Mouse (Mus musculus): ENCODE results near the gene Rps15.

The Rps15 gene

DNA sequence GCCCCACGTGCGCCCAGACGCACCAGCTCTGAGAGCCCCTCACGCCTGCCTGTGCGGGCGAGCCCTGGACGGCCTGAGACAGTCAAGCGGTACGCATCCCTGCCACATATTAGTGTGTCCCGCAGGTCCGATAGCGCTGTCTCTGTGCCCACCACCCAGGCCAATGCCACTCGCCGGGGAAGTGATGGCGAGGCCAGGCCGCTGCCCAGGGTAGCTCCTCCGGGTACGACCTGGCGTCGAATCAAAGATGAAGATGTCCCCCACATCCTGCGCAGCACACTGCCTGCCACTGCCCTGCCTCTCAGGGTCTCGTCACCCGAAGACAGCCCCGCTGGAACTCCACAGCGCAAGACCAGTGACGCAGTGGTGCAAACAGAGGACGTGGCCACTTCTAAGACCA lies 23.1 kb downstream of the Rps15 start:
- DNase-seq (ENCODE audit: low spot score), result no peak

DNA sequence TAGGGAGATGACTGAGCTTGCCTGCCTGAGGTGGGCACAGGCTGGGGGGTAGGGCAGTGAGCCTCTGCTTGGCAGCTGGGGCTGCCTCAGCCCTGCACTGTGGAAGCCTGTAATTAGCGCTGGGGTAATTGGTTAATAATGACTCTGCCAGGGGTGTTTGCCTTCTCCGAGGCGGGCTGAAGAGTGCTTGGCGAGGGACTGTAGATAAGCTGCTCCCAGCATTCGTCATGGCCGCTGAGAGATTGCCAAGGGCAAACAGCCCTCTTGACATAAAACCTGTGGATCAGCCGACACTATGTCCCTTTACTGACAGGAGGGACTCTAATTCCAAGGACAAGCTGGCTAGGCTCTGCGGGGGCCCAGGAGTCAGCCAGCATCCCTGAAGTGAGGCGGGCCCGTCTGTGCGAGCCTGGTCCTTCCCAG lies 24.1 kb downstream of the Rps15 start:
- no peak for DNase-seq (ENCODE audit: low spot score)

DNA sequence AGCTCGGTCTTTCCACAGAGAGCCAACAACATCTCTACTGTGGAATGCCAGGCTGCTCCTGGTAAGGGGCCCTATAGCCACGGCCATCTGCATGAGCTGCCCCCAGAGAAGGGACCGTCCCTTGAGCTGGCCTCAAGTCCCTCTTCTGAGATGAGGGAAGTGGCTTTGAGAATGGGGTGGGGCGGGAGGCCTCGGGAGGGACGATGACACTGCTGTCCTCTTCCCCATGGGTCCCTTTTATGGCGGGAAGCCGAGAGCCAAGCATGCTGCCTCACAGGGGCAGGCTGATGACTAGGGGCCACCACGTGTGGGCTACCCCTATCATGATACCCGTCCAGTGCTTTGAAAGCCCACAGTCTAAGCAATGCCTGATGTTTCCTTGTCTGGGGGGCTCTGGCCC lies 24.8 kb downstream of the Rps15 start:
- DNase-seq (ENCODE audit: low spot score), result no peak

DNA sequence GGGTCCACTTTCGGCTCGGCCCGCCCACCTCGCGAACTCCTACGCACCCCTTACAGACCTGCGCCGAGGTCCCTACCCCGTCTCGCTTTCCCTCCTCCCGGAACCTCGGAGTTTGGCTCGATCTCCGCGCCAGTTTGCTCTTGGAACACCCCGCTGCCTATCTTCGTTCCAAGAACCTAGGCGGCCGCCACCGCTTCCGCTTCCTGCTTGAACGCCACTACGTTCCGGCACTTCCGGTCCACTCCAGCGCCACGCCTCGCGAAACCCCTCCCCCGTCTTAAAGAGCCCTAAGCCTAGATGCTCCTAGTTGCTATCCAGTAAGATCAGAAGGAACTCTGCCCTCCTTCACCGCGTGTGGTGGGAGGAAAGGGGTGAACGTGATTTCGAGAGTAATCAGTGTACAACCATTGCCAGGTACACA lies 28.1 kb downstream of the Rps15 start, which contains the start of gene 2310011J03Rik:
Gene 2310011J03Rik (minus strand): TSS at position 198 of the 421 bp plus-strand sequence.
- peak; percentile 96 for DNase-seq (ENCODE audit: low spot score)

- DNase-seq (ENCODE audit: low spot score), result no peak
Observed at GRCm38 (mm10) chr10:80321014-80321669, 28.9 kb downstream of the Rps15 start.

DNA sequence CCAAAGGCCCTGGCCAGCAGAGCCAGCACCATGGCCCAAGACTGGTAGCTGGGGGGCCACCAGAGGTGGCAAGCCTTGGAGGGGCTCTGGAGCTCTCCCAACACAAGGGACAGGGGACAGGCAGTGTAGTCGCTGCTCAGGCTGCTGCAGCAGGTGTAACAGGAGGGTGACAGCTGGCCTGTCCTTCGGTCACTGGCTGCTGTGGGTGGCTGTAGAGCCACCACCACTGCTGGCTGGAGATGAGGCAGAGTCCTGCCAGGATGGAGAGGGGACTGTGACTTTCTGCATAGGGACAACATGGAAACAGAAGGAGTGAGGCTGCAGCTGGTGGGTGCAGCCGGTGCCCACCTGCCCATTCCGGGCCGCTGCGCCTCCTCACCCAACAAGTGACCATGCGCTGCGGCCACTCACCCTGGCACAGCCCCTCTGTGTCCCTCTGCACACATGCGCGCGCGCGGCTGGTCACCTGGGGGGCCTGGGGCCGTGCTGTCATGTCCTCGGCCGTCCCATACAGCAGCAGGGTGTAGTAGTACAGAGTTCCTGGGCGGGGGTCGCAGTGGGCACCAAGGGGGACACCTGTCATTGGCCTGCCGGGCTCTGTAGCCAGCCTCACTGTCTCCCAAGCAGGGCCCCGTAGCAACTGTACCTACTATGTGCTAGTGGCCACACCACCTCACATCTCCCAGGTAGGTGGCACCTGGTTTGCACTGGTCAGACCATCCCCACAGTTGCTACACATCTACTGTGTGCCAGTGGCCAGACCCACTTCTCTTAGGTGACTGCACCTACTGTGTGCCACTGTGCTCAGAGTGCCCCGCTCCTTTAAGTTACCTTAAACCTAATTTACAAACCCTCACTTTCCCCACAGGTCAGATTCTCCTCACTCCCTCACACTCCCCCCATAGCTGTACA lies 29.7 kb downstream of the Rps15 start:
- no peak for DNase-seq (ENCODE audit: low spot score)

DNA sequence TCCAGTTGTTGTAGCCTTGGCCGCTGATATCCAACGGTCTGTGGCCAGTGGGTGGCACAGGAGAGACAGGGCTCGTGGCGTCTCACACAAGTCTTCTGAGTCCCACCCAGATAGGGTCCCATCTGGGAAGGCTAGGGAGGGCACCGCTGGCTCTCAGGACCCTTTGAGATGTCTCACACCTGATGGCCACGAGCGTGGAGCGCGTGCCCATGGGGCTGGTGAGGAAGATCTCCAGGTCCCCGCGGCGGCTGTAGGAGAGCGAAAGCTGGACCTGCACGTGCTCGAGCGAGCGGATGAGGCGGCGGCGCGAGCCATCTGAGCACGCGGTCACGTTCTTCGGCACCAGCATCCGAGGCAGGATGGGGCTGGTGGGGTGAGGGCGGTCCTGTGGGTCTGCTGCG lies 30.6 kb downstream of the Rps15 start:
- DNase-seq (ENCODE audit: low spot score), result peak; percentile 60

GRCm38 (mm10) chr10:80323261-80324119 lies 31.2 kb downstream of the Rps15 start:
- DNase-seq (ENCODE audit: low spot score), result peak; percentile 46

- DNase-seq (ENCODE audit: low spot score), result no peak
Observed at GRCm38 (mm10) chr10:80324120-80325037, 32.1 kb downstream of the Rps15 start.

DNA sequence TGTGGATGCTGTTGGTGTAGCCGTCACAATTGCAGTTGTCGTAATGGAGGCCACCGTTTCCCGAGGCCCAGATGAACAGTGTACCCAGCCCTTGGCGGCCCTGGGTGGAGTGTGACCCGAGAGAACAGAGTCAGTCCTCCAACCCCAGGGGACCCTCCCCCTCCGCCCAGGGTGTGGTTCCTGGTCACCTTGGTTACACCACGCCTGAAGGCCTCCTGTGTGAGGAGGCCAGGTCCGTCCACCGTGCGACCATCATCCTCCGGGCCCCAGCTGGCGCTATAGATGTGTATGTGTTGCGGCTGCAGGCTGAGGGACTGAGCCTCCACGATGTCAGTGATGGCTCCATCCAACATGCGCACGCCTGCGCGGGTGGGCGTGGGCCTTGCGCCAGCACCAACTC lies 32.8 kb downstream of the Rps15 start:
- no peak for DNase-seq (ENCODE audit: low spot score)

DNA sequence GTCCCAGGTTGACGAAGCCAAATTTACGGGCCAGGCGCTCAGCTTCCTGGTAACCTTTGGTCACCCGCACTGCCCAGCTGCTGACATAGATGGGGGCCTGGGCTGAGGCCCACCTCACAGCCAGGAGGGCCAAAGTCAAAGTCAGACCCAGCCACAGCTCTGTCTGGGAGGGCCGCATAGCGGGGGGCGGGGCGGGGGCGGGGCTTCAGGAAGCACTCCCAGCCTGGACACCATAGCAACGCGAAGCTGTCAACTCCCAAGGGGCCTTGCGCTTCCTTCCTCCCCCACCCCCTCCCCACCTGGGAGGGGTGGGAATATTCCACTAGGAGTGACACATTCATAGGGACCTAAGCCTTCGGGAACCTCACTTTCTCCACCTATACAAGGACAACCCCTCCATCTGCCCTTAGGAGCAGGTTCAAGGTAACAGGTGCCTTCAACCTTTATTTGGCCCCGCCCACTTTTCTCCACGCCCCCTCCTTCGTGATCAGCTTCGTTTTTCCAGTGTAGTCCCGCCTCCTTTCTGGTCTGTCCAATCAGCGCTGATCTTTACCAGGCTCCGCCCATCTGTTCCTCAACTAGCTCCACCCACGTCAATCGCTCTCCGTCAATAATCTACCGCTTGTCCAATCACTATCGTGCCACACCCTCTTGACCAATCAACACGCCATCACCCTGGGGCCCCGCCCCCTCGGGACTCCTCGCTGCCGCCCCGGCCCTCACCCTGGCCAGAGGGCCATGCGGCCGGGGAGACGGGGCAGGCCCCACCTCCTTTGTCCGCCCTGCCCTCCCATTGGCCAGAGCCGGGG lies 37.2 kb downstream of the Rps15 start, which contains the start of the genes Pcsk4 and Reep6:
Gene Pcsk4 (minus strand): TSS at position 226 of the 809 bp plus-strand sequence.
Gene Reep6 (plus strand): TSS at position 681 of the 809 bp plus-strand sequence.
- peak; percentile 96 for DNase-seq (ENCODE audit: low spot score)

- no peak for DNase-seq (ENCODE audit: low spot score)
Observed at GRCm38 (mm10) chr10:80330084-80330483, 37.8 kb downstream of the Rps15 start.

DNA sequence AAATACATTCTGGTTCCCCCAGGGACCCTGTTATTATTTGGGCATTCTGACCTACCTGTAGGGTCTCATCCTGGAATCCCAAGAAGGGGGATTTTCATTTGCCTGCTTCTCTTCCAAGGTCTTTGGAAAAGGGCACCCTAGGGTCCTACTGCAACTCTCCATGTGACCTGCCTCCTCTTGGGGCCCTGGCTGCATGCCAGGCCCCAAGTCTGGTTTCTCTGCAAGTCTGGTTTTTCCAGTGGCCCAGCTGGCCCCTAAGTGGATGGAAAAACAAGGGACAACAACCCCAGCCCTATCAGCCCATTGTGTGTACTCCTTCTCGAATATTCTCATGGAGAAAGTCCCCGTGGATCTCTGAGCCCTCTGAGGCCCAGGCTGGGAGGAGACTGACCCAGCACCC lies 38.6 kb downstream of the Rps15 start:
- DNase-seq (ENCODE audit: low spot score), result no peak

DNA sequence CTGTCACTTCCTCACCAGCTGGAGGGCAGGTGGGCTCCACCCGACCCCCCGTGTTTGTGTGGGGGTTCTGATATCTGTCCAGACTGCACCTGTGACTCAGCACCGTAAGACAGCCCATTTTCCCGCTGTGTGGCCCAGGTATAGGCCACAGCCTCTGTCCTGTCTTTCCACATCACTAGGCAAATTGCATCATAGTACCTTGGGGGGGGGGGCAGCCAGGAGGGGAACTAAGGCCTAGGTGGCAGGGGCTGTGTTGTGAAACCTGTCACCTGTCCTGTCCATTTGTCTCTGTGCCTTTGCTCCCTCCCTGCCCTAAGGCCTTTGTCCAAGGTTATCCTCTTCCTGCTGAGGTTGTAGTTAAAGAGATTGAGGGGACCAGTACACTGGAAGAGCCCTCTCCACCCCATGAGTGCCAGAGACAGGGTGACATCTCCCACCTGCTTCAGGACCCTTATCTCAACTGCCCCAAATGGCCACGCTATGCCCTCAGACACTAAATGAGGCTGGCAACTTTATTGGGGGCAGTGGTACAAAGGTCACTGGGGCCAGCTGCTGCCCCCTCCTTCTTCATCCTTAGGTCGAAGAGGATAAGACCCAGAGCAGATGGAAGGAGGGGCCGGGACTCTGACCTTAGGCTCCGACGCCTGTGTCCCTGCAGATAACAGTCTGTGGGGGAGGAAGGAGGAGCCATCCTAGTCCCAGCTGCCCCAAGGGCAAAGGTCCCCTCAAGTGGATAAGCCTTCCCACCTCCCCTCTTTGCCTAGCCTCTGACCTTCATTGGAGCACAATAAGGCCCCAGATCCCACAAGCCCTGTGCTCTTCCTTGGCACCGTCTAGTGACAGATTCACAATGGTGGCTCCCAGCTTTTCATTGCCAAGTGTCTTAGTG lies 39.6 kb downstream of the Rps15 start:
- no peak for DNase-seq (ENCODE audit: low spot score)

DNA sequence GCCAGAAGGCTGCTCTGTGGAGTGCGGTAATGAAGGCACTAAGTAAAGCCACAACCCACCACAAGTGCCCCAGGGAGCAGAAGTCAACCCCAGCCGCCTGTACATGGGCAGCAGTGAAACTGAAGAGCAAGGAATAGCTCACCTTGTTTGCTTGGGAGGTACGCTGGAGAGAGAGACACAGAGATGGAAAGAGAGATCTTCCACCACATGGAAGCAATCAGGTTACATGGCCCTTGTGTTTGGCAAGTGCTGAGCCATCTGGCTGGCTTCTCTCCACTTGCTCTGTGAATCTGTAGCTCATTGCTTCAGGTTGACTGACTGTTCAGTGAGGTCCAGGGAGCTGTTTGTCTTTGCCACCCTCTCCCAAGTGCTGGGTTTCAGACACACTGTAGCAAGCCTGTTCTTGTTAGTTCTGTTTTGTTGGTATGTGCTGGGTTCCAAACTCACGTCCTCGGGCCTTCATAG lies 40.3 kb downstream of the Rps15 start:
- DNase-seq (ENCODE audit: low spot score), result no peak

GRCm38 (mm10) chr10:80336263-80336662 lies 44.0 kb downstream of the Rps15 start:
- no peak for DNase-seq (ENCODE audit: low spot score)

DNA sequence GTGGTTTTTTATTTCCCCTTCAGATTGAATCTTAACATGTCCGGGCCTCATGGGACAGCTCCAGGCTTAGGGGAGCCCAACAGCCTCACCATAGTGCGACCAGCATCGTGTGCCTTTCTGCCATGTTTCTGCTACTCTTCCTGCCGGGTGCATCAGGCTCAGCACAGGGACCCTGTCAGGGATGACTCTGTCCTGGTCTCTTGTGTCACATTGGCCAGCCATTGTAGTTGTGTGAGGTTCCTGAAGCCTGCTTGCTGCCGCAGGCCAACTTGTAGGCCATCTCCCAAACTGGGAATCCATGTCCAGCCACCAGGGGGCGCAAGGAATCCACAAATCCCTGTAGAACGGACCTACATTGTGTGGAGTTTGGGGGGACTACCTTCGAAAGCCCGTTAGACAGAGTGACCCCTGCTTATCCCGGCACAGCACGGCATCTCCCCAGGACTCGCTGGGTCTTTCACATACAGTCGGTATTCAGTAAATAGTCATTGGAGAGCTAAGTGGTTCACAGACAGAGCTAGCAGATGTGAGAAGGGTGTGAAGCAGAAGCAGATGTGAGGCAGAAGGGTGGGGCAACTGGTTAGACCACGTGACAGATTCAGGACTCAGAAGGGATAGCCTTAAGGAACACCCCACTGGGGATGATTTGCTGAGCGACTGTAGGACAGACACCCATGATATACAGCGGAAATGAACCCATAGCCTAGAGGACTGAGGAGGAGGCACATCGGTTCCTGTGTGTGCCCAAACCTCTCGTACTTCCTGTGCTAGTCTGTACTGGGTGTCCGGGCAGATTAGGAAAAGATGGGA lies 47.9 kb downstream of the Rps15 start:
- DNase-seq (ENCODE audit: low spot score), result peak; percentile 90

DNA sequence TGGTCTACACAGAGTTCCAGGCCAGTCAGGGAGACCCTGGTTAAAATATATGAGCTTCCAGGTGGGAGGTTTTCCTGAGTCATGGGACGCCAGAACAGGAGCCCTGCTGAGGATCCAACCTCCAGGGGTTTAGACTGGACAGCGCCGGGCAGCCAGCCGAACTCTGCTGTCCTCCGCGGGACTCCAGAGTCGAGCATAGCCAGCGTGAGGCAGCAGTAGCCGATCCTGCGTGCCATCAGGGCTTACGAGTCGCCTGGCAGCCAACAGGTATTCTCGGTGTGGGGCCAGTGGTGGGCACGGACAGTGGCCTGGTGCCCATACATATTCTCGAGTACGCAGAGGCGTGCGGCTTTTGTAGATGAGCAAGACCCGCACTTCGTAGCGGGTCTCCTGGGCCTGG lies 48.8 kb downstream of the Rps15 start:
- no peak for DNase-seq (ENCODE audit: low spot score)
